Mouse (Mus musculus) small intestine, adult 2 months (tissue): ENCODE data around the gene Brip1.

Experiments used
- CTCF ChIP-seq: fragments of 200-500 bp; IDR thresholded peaks from 2 replicates; pipeline ENCODE4 v1.5.1; 2012; ENCODE audit warnings: low read depth, mild to moderate bottlenecking, control low read depth, inconsistent platforms, low read length, moderate library complexity, mixed read lengths; ENCODE audit not compliant: insufficient replicate concordance, insufficient read length; ENCODE audit errors: extremely low read depth
- POLR2A ChIP-seq: fragments of 200-500 bp; IDR thresholded peaks from 2 replicates; pipeline ENCODE4 v1.6.1; 2012; ENCODE audit warnings: low read depth, mild to moderate bottlenecking, control low read depth, inconsistent platforms, low read length, moderate library complexity

DNA sequence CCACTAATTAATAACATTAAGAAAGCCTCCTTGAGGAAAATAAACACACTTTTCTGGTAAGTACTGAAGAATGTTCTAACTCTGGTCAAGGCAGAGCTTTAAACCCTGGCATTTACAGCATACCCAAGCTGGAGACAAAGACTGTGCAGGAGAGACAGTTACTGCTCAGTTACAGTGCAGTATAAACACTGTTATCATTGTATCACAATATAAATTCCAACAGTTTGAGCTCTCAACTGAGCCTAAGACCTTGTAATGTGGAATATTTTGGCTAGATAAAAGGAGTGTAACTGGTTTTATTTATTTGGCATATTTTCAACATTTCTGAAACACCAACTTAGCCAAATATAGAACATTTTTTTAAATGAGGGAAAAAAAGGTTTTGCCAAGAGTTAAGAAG is 112.2 kb downstream of the Brip1 start:
- no peak for TF ChIP-seq CTCF
- TF ChIP-seq POLR2A = no peak
